Mouse (Mus musculus) spleen, adult 18-20 months (tissue): ENCODE results near the gene Fam189a1.

Experiments
- DNase-seq, 2 experiments: peaks; one replicate each; pipeline ENCODE4 v3.0.0; 2022; ENCODE audit warnings: mixed read lengths in 2 of 2

Gene Fam189a1

DNA sequence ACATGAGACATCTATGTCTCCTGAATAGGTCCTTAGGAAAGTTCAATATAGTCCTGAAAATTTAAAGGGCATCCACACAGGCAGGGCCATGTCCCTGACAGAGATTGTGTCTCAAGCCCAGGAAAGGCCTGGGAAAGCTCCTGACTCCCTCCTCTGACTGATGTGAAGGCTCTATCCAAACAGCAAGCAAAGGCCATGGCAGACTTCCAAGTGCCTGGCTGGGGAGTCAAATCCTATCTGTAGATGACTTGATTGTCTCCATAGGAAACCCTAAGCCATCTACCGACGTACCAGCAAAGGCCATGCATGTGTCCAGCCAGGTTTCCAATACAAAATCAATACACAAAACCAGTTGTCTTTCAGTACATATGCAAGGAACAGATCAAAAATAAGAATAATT, 54.7 kb downstream of the Fam189a1 start:
- DNase-seq: no peak

DNA sequence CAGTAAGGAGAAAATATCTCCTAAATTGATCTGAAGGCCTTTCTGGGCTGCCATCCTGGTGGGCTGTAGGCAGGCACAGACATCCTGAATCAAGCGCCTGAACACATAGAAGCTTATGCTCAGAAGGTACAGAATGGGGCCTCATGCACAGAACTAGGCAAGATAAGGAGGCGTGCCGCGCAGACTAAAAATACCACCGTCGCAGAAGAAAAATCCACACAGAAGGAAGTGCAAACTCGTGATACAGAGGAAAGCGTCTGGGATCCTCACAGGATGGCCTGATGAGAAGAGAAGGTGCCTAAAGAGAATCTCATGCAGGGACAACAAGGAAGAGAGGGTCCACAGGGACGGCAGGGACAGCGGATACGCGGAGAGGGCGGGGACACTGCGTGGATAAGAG, 58.7 kb downstream of the Fam189a1 start:
- DNase-seq: no peak

DNA sequence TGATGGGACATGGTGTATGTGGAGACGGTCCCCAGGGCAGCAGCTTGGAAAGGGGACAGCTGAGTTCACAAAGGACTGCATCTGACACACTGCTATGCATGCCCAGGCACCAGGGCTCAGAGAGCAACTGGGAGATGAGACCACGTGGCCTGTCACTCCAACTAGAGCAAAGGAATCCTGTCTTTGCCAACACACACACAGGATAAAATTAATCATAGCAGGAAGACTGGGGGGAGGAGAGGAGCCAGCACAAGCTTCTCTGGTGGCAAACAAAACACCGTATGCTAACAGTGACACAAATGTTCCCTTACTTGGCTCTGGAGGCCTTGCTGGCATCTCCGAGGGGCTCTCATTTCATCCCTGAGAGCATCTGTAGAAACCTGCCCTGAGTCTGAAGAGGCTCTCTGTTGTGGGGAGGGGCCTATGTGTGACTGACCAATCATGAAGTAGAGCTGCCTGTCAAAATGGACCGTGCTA, 60.7 kb downstream of the Fam189a1 start:
- no peak for DNase-seq

DNA sequence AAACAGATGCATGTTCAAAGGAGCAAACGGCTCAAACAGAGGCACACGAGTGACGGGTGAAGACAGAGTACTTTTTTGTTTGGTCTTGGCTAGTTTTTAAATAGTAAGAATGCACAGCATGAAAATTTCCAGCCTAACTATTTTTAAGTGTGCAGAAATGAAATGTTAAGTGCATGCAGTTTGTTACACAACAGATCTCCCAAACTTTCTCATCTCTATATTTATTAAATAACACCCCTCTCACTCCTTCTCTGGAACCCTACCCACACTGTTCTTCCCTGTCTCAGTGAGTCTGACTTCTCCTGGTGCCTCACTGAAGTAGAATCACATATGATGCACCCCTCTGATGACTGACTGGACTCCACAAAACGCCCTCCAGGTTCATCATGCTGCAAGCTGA, 63.1 kb downstream of the Fam189a1 start:
- no peak for DNase-seq

DNA sequence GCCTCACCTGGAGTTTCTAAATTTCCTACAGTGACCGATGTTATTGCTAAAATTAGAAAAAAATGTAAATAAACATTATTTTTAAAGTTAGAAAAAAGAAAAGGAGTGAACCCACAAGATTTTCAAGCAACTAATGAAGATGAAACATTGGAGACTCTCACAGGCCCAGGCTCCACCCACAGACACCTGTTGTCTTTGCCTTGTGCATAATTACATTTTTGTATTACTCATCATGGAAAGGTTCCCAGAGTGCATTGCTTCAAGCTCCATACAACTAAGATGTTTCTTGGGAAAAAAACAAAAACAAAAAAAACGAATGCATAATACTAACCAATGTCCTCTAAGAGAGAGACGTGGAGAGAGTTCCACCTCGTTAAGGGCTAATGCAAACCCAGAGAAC, 64.9 kb downstream of the Fam189a1 start:
- no peak for DNase-seq

DNA sequence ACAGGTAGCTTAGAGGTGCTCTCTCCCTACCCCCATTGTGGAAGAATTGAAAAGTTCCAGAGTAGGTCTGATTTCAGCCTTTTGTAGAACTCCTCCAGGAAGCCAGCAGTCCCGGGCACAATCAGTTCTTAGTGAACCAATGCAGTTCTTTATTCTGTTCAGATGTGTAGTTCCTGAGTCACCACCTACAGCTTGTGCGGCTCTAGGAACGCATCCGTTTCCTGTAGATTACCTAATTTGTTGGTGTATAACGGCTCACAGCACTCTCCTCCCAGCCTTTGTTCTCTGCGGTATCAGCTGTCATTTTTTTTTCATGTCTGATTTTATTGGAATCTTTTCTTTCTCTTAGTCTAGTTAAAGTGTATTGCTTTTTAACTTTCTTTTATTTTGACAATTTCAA, 70.4 kb downstream of the Fam189a1 start:
- no peak for DNase-seq

DNA sequence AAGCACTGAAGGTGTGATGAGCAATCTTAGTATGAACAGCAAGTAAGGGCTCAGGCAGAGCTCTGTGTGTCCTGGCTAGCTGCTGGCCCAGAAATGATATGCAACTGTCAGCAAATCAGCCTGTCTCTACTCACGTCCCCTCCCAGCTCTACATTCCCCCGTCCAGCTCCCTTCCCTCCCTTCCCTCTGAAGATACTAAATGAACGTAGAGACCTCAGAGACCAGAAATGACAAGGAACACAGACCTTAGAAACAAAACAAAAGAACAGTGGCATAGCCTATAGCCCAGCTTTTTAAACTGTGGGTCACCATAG, 73.6 kb downstream of the Fam189a1 start:
- DNase-seq: no peak

DNA sequence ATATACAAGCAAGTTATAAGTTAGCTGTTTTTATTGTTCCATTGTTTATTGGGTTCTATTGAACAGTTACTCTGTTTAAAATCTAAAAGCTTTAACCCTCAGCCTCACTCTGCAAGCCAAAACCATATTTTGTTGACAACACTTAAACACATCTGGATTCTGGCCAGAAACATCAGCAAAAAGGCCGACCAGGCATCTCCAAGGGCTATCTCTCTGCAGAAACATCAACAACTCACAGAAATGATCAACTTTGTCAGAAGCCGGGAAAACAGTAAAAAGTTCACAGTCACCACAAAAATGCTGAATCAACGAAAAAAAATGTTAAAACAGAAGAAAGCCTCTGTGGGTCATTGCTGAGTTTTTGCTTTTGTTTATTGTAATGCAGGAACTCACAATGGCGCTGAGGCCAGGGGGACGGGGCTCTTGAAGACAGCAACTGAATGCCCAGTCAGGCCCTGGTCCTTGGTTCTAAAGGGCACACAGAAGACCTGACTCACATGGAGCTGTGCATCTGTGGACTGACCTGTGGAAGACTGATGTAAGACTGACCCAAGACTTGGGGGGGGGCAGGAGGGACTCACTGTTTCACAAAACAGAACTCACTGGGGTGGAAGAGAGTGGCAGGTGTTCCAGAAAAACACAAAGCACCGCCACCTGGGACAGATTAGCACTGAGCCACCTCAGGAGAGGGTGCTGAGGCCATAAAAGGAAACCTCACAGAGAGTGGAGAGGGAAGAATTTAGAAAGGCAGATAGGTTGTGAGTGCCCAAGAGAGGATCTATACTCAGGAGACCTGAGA, 74.2 kb downstream of the Fam189a1 start:
- no peak for DNase-seq

DNA sequence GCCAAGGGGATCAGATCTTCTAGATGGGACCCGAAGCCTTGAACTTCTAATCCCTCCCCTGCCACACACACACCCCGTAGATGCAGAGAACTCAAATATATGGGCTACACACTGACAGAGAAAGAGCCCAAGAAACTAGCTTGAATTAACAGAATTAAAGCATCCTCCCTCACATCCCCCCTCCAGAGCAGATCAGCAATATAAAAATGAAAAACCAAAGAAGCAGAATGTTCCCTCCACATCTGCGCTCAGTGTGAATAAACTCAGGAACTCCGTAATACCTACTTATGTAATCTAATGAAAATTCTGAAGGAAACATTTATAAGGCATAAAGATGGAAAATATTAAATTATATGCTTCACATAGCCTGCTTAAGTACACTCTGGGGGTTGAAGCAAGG, 80.2 kb downstream of the Fam189a1 start:
- no peak for DNase-seq

DNA sequence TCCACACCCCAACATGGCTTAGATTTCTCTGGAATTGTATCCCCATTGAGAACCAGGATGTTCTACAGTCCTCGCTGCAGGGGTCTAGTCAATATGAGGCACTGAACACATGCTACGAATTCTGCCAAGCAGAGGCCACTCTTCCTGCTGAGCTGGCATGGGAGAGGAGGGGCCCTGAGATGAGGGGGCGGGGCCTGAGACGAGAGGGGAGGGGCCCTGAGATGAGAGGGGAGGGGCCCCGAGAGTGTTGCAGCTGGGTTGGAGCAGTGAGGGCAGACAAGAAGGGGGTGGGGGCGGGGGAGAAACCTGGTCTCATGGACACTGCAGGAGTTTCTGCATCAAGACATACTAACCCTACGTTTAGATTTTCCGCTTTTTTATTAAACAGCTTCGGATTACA, 82.2 kb downstream of the Fam189a1 start:
- DNase-seq: no peak

DNA sequence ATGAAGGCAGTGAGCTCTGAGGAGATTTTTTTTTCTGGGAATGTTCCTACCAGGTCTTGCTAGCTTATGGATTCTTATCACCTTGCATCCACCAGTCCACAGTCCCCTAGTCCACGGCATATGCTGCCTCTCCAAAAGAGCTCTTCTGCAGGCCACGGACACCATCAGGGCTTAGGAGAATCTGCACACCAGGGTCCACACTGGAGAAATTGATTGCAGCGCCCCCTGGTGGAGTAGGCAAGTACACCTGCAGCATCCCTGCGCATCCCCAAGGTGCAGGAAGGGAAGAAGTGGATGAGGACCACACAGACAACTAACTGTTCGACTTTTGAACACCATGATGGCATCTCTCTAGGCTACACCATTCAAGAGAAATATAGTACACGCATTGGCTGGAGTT, 82.8 kb downstream of the Fam189a1 start:
- peak in 1 of 2 experiments; percentile 11 for DNase-seq

DNA sequence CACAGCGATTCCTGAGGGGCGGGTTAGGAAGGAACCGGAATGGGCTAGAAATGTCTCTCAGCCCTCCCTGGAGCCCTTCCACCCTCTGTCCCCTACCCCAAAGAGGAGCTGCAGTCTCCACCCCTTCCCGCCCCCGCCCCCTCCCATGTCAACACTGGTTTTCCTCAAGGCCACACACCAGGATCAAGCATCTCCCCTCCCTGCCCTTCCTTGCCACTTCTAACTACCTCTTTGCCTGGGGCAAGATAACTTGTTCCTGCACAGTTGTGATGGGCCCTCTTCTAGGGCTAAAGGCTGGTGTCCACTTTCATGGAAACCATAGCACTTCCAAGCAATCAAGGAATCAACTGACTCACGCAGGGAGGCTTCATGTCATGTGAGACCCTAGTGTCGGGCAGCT, 90.2 kb downstream of the Fam189a1 start:
- no peak for DNase-seq

DNA sequence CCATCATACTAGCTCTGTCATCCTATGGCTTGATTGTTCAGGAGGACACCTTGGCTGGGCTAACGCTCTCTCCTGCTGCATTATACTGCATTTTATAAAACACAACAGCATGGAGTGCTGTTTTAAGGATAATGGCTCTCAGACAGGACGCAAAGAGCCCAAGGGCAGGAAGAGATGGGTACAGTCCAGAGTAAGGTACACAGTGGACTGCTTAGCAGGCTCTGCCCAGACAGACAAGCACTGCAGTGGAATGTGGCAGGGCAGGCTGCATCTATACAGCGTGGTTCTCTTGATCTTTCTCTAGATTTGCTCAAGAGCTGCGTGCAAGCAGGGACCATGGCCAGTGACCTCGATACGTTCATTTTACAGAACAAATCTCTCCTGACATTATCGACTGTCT, 90.9 kb downstream of the Fam189a1 start:
- DNase-seq: no peak

DNA sequence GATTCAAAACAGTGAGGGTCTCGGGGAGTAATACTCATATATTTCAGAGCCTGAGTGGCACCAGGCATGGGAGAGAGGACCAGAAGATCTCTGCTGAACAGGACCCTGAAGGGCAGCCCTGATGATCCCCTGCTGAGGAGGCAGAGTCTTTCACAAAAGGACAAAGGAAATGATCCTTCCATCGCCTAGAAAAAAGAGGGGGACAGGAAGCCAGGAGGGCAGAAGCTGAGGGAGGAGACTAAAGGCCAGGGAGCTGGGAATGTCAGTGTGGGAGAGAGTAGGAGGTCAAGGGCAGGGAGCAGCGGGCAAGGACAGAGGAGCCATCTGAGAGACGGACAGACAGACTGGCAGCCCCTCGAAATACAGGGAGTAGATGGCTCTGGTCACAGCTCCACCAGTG, 91.7 kb downstream of the Fam189a1 start:
- no peak for DNase-seq

DNA sequence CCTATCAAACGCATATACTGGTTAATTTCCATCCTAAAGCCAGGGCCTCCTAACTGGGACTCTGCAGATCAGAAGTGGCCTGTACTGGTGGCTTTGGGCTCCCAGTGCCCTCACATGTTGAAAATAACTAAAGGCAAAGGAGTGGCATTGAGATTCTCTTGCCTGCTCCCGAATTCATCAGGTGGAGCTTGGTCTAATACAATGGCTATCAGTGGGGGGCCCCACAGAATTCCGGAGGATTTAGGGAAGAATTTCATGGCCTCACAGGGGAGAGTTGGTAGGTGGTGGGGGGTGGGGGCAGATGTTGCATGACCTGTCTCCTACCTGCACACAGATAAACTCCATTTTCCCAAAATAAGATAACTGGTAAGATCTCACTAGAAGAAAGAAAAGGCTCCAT, 92.3 kb downstream of the Fam189a1 start:
- DNase-seq: no peak

DNA sequence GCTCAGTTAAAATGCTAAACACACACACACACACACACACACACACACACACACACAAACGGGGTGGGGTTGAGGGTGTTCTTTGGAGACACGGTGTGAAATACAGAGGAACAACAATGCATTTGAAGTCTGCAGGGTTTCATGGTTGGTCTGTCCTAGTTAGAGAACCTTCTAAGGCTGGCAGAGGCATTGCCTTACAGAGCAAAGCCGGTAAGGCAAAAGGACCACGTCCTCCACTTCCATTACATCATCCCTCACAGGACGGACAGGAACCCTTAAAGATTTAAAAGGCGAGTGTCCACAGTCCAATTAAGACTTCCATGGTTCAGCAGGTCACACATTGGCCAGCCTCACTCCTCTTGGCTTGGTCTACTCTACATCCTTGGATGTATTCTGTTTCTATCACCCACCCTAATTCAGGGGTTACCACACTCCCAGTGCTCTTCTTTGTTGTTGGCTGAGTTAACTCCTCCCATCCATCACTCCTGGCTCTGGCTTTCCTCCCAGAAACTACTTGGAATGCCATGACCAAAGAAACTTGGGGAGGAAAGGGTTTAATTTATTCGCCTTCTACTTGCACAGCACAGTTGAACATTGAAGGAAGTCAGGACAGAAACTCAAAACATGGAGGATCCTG, 96.1 kb downstream of the Fam189a1 start:
- DNase-seq: no peak

DNA sequence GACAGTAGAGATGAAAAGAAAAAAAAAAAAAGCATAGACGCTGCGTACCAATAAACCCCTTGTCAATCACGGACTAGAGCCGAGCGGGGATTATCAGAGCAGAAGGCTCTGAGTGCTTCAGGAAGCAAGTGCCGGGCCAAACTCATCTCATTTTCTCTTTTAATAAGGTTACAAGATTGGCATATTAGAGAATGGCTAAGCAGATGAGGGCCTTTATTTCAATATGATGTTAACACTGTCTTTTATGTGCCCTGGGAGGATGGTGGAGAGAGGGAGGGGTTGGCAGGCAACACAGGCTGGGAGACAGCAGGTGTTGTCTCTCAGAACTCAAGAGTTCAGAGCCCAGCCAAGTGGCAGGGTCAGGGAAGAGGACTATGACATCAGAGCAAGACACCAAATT, 99.5 kb downstream of the Fam189a1 start:
- no peak for DNase-seq

DNA sequence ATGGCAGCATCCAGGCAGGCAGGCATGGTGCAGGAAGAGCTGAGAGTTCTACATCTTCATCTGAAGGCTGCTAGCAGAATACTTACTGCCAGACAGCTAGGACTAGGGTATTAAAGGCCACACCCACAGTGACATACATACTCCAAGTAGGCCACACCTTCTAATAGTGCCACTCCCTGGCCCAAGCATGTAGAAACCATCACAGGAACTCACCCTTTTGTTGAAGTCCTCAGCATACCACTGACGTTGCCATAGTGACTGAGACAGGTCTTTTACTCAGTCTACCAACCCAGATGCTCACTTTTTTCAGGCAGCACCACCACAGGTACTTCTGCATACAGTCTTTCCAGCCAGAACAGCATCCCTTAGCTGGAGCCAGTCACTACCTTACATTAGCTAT, 104.4 kb downstream of the Fam189a1 start:
- no peak for DNase-seq

DNA sequence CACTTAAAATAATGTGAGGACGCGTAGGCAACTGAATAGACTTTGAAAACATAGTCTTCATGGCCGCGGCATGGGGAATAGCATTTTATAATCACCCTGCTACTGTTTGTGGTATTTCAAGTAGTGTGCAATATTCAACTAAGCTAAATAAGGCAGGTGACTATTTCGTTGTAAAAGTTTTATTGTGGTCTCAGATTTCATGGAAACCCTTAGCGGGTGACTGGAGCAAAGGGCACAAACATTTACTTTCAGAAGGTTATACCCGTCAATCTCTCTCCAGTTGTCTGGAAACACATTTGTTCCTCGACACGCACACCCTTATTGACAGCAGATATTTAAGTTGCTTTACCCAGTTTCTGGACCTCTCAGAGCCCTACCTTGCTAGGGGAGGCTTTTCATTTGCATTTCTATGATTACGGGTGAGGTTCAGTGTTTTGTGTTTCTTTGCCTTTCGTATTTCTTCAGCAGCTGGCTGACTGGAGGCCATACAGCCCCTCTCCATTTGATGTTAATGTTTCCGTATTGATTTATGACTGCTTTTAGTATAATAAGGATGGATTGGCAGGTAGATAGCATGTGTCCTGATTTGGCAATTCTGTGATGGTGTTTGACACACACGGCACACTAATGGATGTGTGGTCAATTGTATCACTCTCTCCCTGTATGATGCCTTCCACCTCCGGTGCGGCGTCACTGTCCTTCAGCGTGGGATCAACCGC, 107.0 kb downstream of the Fam189a1 start:
- DNase-seq: no peak

DNA sequence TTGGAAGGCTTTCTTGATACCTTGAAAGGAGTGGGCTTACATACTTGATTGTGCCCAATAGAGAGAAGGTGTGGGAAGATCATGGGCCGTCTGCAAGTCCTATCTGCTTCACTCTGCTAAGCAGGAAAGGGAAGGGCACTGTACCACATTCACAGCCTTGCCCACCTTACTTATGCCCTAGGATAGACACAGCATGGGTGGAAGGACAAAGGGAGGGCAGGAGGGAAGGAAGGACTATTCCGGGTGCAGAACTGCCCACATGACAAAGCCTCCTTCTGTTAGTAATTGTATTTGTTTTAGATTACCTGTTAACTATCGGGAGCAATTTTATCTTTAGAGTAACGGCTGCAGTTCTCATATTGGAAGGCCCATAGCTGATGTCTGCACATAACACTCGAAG, 108.7 kb downstream of the Fam189a1 start:
- no peak for DNase-seq

DNA sequence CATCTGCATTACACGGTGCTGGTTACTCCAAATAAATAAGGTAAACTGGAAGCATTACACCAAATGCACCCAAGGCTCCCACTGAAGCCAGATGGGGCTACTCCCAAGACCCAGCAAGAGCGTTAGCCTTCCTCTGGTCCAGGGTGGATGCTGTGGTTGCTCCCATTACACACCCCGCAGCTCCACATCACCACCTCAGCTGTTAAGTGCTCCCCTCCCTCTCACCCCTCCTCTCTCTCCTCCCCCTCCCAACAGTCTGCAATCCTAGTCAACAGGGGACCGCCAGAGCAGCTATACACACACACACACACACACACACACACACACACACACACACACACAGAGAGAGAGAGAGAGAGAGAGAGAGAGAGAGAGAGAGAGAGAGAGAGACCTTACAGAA, 109.7 kb downstream of the Fam189a1 start:
- no peak for DNase-seq

DNA sequence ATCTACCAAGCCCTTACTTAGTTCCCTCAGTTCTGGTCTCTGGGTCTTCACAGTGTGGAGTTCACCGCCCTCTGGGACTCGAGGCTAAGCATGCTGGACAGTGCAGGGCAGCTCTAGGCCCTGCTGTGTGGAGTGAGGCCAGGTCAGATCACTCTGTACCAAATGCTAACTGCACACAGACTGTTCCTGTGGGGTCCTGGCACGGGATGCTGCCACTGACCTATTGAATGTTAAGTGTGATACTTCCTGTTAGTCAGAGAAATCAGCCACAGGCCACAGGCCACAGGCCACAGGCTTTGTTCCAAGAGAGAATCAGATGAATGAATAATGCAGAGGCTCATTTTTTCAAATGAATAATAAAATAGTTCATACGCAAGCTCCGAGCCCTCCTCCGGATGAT, 112.1 kb downstream of the Fam189a1 start:
- no peak for DNase-seq

DNA sequence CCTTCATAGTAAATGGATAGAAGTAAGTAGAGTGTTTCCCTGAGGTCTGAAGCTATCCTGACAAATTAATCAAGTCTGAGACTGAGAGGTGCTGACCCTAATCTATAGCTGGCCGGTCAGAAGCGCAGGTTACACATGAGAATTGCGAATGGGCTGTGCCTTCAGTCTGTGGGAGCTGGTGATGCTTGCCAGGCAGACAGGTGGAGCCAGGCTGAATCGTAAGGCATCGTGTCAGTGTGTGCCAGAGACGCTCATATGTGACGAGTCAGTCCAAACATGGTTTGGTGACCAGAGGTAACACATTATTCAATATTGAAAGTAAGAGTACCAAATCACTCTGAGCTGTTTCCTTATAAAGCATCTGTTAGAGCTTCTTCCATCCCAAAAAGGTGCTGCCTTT, 115.3 kb downstream of the Fam189a1 start:
- DNase-seq: no peak

DNA sequence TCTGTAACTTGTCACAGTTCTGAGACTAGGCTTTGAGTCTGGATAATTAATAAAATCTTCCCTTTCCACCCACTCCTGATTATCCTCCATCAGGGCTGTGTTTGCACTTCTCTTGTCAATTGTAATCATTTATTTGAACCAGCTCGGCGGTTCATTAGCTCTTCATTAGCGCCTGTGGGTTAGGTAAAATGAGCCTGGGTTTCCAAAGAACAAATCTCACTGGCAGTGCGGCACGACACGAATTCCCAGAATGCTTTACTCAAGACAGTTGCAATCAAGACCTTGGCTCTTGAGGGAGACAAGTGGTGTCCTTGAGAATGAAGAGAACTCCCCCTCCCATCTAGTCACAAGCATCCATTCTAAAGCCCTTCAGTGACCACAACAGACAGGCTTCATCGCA, 124.6 kb downstream of the Fam189a1 start:
- DNase-seq: no peak
